Mouse (Mus musculus) myocyte (in vitro differentiated cells): Measurements from ENCODE around the gene Cntn3.

Experiments used
- CEBPB ChIP-seq: IDR thresholded peaks from 2 replicates; pipeline ENCODE4 v1.6.1; 2011; ENCODE audit warnings: mild to moderate bottlenecking, moderate library complexity; ENCODE audit not compliant: poor library complexity, insufficient read depth, severe bottlenecking
- MAX ChIP-seq: IDR thresholded peaks from one replicate; pipeline ENCODE4 v1.6.1; 2011; ENCODE audit warnings: low read depth, mild to moderate bottlenecking, control low read depth
- MYOD1 ChIP-seq, 3 experiments: IDR thresholded peaks; one replicate each; pipeline ENCODE4 v1.6.1; 2011; ENCODE audit warnings: control low read depth in 2 of 3, low read depth in 2 of 3, mild to moderate bottlenecking in 2 of 3, moderate library complexity in 1 of 3; ENCODE audit not compliant: insufficient read length in 2 of 3, control insufficient read depth in 1 of 3
- POLR2A ChIP-seq: IDR thresholded peaks from one replicate; pipeline ENCODE4 v1.6.1; 2011; ENCODE audit warnings: low read depth, mild to moderate bottlenecking, control low read depth, moderate library complexity; ENCODE audit not compliant: insufficient read length
- REST ChIP-seq: IDR thresholded peaks from one replicate; pipeline ENCODE4 v1.6.1; 2011; ENCODE audit warnings: mild to moderate bottlenecking, control low read depth, moderate library complexity; ENCODE audit not compliant: insufficient read depth, insufficient read length
- TCF12 ChIP-seq: IDR thresholded peaks from one replicate; pipeline ENCODE4 v1.6.1; 2011; ENCODE audit warnings: mild to moderate bottlenecking, control low read depth; ENCODE audit not compliant: poor library complexity, insufficient read depth, severe bottlenecking
- TCF3 ChIP-seq: IDR thresholded peaks from one replicate; pipeline ENCODE4 v1.6.1; 2011; ENCODE audit warnings: low read depth, control low read depth; ENCODE audit not compliant: insufficient read length
- USF1 ChIP-seq: IDR thresholded peaks from one replicate; pipeline ENCODE4 v1.6.1; 2011; ENCODE audit warnings: low read depth, mild to moderate bottlenecking, control low read depth, moderate library complexity

DNA sequence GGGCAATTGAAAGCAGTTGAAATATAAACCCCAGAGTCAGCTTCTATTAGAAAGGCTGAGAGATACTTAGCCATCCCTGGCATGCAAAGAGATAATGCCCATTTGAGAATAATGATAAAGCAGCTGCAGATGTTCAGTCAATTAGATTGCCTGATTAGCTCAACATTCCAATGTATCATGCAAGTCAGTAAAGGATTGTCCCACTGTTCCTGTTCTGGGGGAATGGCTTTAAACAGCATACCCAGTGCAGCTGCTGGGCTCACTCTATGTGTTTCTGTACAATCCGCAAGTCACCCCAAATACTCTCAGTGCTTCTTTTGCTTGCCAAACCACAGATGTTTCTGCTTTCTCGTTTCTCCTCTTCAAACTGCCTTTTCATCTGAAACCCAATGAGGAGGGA, 57.7 kb downstream of the Cntn3 start:
- TF ChIP-seq POLR2A: no peak
- TF ChIP-seq MYOD1 (IDR thresholded peaks at IDR 0.05; ENCODE audit: control insufficient read depth in 1 of 3, insufficient read length in 2 of 3, low read depth in 2 of 3): no peak
- TF ChIP-seq TCF12: no peak
- TF ChIP-seq USF1: no peak
- TF ChIP-seq MAX: no peak
- TF ChIP-seq TCF3: no peak
- TF ChIP-seq REST: no peak
- no peak for TF ChIP-seq CEBPB
